Mouse (Mus musculus) pancreas, adult 10 weeks (tissue): Measurements from ENCODE around the gene Olfr1184. TPM values are rescaled to one million over a fixed set of nuclear protein-coding genes. Genes with fewer than 3 reads are reported as not detected.

ENCODE experiments used
- polyA plus RNA-seq: library from polyadenylated mRNA; stranded (reverse); fragments of 350-450 nt; fragmentation: Illumina TruSeq; extraction: RNeasy Lipid Tissue Mini Kit (QIAGEN cat#74804); gene quantifications from one replicate; pipeline ENCODE4 v1.2.3, GENCODE M21; 2015; ENCODE audit warnings: low read depth, low replicate concordance; ENCODE audit not compliant: insufficient read depth

Gene Olfr1184
- polyA plus RNA-seq, result not detected

DNA sequence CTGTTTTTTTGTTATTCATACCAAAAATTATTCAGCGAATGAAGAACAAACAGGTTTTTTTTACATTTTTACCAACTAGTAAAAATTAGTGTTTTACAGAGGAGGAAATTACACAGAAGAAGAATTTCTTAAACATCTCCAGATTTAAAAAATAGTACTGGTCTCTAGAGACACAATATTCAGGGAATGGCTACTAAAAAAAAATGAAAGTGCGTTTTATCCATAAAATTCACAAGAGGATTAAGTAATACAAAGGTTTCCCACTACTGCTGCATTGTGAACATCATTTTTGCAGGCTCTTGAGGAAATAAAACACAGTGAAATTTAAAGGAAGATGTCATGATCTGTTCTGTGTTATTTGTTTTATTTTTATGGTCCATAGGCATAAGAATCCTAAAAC is at the start of gene Olfr1184:
Olfr1184 (plus strand) TSS at position 301 of the 400 bp plus-strand sequence.

GRCm38 (mm10) chr2:88449031-88449430 is 34.4 kb upstream of the Olfr1184 start, which contains the start of gene Gm13757:
TSS of gene Gm13757 (minus strand) at chr2:88449131.

DNA sequence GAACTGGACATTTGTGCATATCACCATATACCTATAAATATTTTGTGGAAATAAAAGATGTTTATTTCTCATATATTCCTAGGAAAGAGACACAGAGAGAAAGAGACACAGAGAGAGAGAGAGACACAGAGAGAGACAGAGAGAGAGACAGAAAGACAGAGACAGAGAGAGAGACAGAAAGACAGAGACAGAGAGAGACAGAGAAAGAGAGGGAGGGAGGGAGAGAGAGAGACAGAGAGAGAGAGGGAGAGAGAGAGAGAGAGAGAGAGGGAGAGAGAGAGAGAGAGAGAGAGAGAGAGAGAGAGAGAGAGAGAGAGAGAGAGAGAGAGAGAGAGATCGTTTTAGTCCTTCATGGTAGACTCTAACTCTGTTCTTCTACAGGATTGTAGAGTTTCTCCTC is 28.8 kb upstream of the Olfr1184 start, which contains the start of gene Olfr1183:
Olfr1183 (plus strand) TSS at position 301 of the 400 bp plus-strand sequence.

DNA sequence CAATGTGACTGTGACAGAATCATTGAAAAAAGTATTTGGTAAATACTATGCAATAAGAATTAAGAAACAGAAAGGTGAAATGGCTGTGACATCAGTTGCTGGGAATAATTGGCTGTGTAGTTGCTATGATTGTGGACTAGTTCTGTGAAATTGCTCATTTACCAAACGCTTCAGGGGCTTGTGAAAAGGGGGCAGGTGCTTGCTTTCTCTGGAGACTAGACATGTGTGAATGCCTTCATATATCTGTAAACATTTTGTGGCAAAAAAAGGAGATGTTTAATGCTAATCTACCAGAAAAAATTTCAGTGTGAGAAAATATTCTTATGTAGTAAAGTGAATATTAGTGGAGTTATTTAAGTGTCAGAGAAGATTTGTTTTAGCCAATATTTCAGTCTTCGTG is 9.6 kb downstream of the Olfr1184 start, which contains the start of gene Olfr1185-ps1:
Olfr1185-ps1 (plus strand) TSS at position 301 of the 400 bp plus-strand sequence.

GRCm38 (mm10) chr2:88518251-88518650 is 34.9 kb downstream of the Olfr1184 start, which contains the start of gene Olfr1186:
TSS of gene Olfr1186 (plus strand) at chr2:88518551.

Other genes starting within 250 kb of the Olfr1184 start
- gene Olfr1173, start 203.7 kb upstream of the Olfr1184 start, polyA plus RNA-seq, result not detected
- gene Olfr1174-ps, start 168.5 kb upstream of the Olfr1184 start, polyA plus RNA-seq, result not detected
- not detected for gene Olfr1175-ps, start 156.4 kb upstream of the Olfr1184 start, polyA plus RNA-seq
- not detected for gene Olfr1176, start 146.9 kb upstream of the Olfr1184 start, polyA plus RNA-seq
- not detected for gene Olfr1177-ps, start 137.1 kb upstream of the Olfr1184 start, polyA plus RNA-seq
- not detected for gene Olfr1178, start 96.5 kb upstream of the Olfr1184 start, polyA plus RNA-seq
- gene Olfr1179, start 77.1 kb upstream of the Olfr1184 start, polyA plus RNA-seq, result not detected
- gene Olfr1180, start 64.4 kb upstream of the Olfr1184 start, polyA plus RNA-seq, result not detected
- not detected for gene Olfr1181, start 57.4 kb upstream of the Olfr1184 start, polyA plus RNA-seq
- not detected for gene Gm13757, start 34.5 kb upstream of the Olfr1184 start, polyA plus RNA-seq
- not detected for gene Olfr1183, start 28.7 kb upstream of the Olfr1184 start, polyA plus RNA-seq
- gene Olfr1185-ps1, start 9.7 kb downstream of the Olfr1184 start, polyA plus RNA-seq, result not detected
- gene Olfr1186, start 35.0 kb downstream of the Olfr1184 start, polyA plus RNA-seq, result not detected
- not detected for gene Olfr1188, start 73.3 kb downstream of the Olfr1184 start, polyA plus RNA-seq
- not detected for gene Olfr1189, start 102.9 kb downstream of the Olfr1184 start, polyA plus RNA-seq
- not detected for gene Olfr1191-ps1, start 156.9 kb downstream of the Olfr1184 start, polyA plus RNA-seq
- gene Olfr1192-ps1, start 164.9 kb downstream of the Olfr1184 start, polyA plus RNA-seq, result not detected
- gene Olfr1193, start 192.0 kb downstream of the Olfr1184 start, polyA plus RNA-seq, result not detected
- not detected for gene Olfr1195, start 205.6 kb downstream of the Olfr1184 start, polyA plus RNA-seq
- gene Olfr1196, start 221.0 kb downstream of the Olfr1184 start, polyA plus RNA-seq, result not detected
- not detected for gene Olfr1197, start 248.8 kb downstream of the Olfr1184 start, polyA plus RNA-seq